Mouse (Mus musculus) embryonic facial prominence, embryonic 11.5 days (tissue): ENCODE results near the gene Acss2. TPM values are rescaled to one million over a fixed set of nuclear protein-coding genes. Genes with fewer than 3 reads are reported as not detected.
A peak's percentile ranks its signal among the peaks of the same experiment; 100 is the strongest.
"Not testable (repeated sequence)": the region's sequence is repeated elsewhere in the genome, so short reads cannot be mapped to it uniquely, and the experiment has no call there.

ENCODE experiments used
- ATAC-seq: fragments of 200-750 bp; cut with Nextera tagmentation; replicated peaks from 2 replicates; pipeline ENCODE4 v1.8.0; 2017; ENCODE audit warnings: low read depth; ENCODE audit not compliant: insufficient number of reproducible peaks, low FRiP score, low TSS enrichment
- DNase-seq: peaks from one replicate; pipeline ENCODE4 v3.0.0-alpha.2; 2015; ENCODE audit warnings: low spot score
- H3K27ac ChIP-seq: fragments of 300-500 bp; sonication (generic); replicated peaks from 2 replicates; pipeline ENCODE4 v1.5.1; 2014; ENCODE audit warnings: mild to moderate bottlenecking, low read depth, low read length, control low read depth
- H3K27me3 ChIP-seq: fragments of 300-500 bp; sonication (generic); 2 replicates; pipeline ENCODE4 v1.6.1; 2014; ENCODE audit warnings: mild to moderate bottlenecking, low read length, moderate library complexity, mixed read lengths; ENCODE audit not compliant: control insufficient read depth, insufficient read depth
- H3K36me3 ChIP-seq: fragments of 300-500 bp; sonication (generic); replicated peaks from 2 replicates; pipeline ENCODE4 v1.6.1; 2014; ENCODE audit warnings: low read depth, mild to moderate bottlenecking, low read length, moderate library complexity, mixed read lengths; ENCODE audit not compliant: control insufficient read depth, insufficient read depth
- H3K4me1 ChIP-seq: fragments of 300-500 bp; sonication (generic); 2 replicates; pipeline ENCODE4 v1.6.1; 2014; ENCODE audit warnings: low read length, mixed read lengths; ENCODE audit not compliant: control insufficient read depth, insufficient read depth
- H3K4me2 ChIP-seq: fragments of 300-500 bp; sonication (generic); 2 replicates; pipeline ENCODE4 v1.6.1; 2014; ENCODE audit warnings: low read depth, mild to moderate bottlenecking, control low read depth, low read length, moderate library complexity
- H3K4me3 ChIP-seq: fragments of 300-500 bp; sonication (generic); 2 replicates; pipeline ENCODE4 v1.5.1; 2014; ENCODE audit warnings: low read depth, low read length, control low read depth
- H3K9ac ChIP-seq: fragments of 300-500 bp; sonication (generic); replicated peaks from 2 replicates; pipeline ENCODE4 v1.6.1; 2014; ENCODE audit warnings: mild to moderate bottlenecking, control low read depth, low read length
- H3K9me3 ChIP-seq: fragments of 300-500 bp; sonication (generic); replicated peaks from 2 replicates; pipeline ENCODE4 v1.6.1; 2016; ENCODE audit warnings: mild to moderate bottlenecking, low read length, inconsistent platforms, mixed read lengths; ENCODE audit not compliant: control insufficient read depth
- WGBS: fragments of 180-500 bp; shearing (Covaris S2); extraction: QIAGEN DNeasy Blood & Tissue Kit; methylation state at CpG from one replicate; pipeline ENCODE4 v1.1.7; 2014; 5-methylcytosine and 5-hydroxymethylcytosine counted together
- polyA plus RNA-seq: library from polyadenylated mRNA; unstranded; fragments of >200 nt; fragmentation: Nextera tagmentation; extraction: Ambion mirVana; gene quantifications from 2 replicates; pipeline ENCODE4 v1.2.1, GENCODE M21; 2014

The Acss2 gene
- polyA plus RNA-seq, 1 experiment from 2014 or later, result 14.3 TPM

- no peak overlapping the region for H3K27ac ChIP-seq
- H3K4me2 ChIP-seq, result no peak overlapping the region
- ATAC-seq (no peak), DNase-seq (no peak)
- no peaks in the 10 kb centered on the region for H3K9me3 ChIP-seq
- 82% methylated on average over 6 of the region's 6 CpGs for WGBS
- no peaks in the 10 kb centered on the region for H3K27me3 ChIP-seq
- H3K36me3 ChIP-seq, result no peaks in the 10 kb centered on the region
- H3K9ac ChIP-seq, result no peak overlapping the region
- H3K4me3 ChIP-seq, result no peak overlapping the region
- no peaks in the 10 kb centered on the region for H3K4me1 ChIP-seq
Observed at GRCm38 (mm10) chr2:155595516-155595915, 77.8 kb downstream of the Acss2 start.

DNA sequence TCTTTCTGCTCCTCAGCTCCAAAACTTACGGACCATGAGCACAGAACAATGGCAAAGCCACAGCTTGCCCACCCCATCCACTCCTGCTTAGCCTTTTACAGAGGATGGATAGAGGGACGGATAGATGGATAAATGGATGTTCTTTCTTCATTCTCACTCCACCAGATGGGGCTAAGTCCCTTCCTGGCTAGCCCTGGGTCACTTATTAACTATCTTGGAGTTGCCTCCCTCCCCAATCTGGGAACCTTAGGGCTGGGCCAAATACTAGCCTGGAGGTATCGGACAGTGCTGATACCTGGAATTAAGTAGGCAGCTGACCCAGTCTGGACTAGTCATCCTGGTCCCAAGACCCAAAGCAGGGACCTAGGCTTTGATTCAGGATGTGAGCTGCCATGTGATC is 86.0 kb downstream of the Acss2 start:
- 64% methylated on average over 3 of the region's 3 CpGs for WGBS
- DNase-seq, result no peak
- Histone ChIP-seq H3K9ac (no peak overlapping the region), H3K27me3 (no peaks in the 10 kb centered on the region), H3K9me3 (no peaks in the 10 kb centered on the region), H3K36me3 (no peaks in the 10 kb centered on the region), H3K4me3 (no peak overlapping the region), H3K27ac (no peak overlapping the region), H3K4me2 (no peak overlapping the region), H3K4me1 (no peaks in the 10 kb centered on the region)
- no peak for ATAC-seq

DNA sequence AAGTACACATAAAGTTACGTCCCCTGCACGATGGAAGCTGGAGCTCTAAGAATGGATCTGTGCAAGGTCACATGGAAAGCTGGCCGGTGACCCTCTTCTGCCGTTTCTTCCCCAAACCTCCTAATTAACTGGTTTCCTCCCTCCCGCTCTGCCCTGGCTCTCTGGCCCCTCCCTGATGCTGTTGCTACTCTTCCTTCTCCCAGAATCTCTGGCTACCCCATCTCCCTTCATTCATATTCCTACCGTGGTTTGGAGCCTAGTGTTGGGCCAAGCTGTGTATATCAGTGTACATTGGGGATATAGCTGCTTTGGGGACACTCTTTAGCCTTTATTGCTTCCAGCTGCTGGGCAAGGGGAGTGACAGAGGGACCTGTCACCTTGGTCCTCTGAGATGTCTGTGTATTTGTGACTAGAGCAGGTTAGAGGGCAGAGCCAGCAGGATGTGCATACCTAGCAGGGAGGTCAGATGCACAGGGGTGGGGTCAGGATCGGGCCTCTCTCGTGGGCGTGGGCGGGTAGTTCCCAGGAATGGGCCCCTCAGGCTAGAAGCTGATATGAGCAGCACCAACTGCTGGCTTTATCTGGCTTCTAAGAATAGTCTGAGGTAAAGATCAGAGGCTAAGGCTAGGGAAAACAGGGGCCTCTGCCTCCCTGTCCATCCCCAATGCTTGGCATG is 87.0 kb downstream of the Acss2 start:
- WGBS, result 20% methylated on average over 10 of the region's 10 CpGs
- Histone ChIP-seq H3K9me3 (no peaks in the 10 kb centered on the region), H3K4me1 (no peaks in the 10 kb centered on the region), H3K27ac (no peak overlapping the region), H3K27me3 (no peaks in the 10 kb centered on the region), H3K36me3 (no peaks in the 10 kb centered on the region), H3K4me2 (no peak overlapping the region), H3K9ac (no peak overlapping the region), H3K4me3 (no peak overlapping the region)
- ATAC-seq (no peak), DNase-seq (no peak)

DNA sequence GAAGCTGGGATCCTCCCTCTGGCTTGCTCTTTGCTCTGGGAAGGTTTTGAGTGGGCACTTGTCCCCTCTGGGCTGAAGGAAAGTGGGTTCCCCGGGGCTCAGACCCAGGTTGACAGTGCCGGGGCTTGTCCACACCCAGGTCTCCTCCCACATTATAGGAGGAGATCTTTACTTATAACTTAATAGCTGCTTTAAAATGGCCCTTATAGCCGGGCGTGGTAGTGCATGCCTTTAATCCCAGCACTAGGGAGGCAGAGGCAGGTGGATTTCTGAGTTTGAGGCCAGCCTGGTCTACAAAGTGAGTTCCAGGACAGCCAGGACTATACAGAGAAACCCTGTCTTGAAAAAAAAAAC is 87.5 kb downstream of the Acss2 start:
- DNase-seq, H3K4me2 ChIP-seq, ATAC-seq, H3K9me3 ChIP-seq, H3K36me3 ChIP-seq, H3K27me3 ChIP-seq, H3K4me1 ChIP-seq, H3K4me3 ChIP-seq, H3K27ac ChIP-seq, H3K9ac ChIP-seq: not testable (repeated sequence)
- WGBS, result 73% methylated on average over 4 of the region's 4 CpGs

DNA sequence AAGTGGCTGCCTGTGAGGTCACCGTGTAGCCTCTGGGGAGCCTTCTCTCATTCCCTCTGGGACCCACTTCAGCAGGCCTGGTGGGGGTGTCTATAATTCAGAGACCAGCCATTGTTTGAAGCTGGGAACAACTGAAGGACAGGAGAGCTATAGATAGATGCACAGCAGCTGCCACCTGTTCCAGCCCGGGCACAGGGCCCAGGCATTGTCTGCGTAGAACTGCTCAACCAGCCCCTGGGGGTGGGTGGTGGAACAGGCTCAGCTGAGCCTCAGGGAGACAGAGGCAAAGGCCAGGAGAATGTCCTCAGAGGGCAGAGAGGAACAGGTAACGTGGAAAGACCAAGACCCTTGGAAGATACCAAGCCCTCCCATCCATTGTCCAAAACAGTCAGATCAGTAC is 88.6 kb downstream of the Acss2 start:
- ATAC-seq, result no peak
- no peaks in the 10 kb centered on the region for H3K36me3 ChIP-seq
- DNase-seq, result no peak
- H3K27me3 ChIP-seq, result no peaks in the 10 kb centered on the region
- WGBS, result 84% methylated on average over 4 of the region's 4 CpGs
- H3K4me2 ChIP-seq, result no peak overlapping the region
- H3K27ac ChIP-seq, result no peak overlapping the region
- H3K4me1 ChIP-seq, result no peaks in the 10 kb centered on the region
- H3K4me3 ChIP-seq, result no peak overlapping the region
- H3K9me3 ChIP-seq, result no peaks in the 10 kb centered on the region
- no peak overlapping the region for H3K9ac ChIP-seq

DNA sequence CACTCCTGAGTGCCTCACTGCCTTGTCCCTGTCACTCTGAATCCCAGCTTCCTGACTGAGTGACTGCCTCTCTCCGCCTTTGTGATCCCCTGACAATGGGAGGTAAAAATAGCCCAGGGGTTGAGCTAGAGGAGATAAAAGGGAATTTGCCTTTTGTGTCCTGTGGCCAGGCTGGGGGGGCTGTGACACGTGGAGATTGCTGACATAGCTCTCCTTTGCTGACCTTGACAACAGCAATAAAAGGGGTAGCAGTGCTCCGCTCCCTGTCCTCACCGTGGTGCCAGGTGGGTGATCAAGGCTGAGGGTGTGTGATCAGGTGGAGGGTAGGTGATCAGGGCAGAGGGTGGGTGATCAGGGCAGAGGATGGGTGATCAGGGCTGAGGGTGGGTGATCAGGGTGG is 93.2 kb downstream of the Acss2 start, which contains the start of gene Myh7b:
TSS of gene Myh7b (plus strand) at position 235 of the 400 bp plus-strand sequence.
- Histone ChIP-seq H3K9me3 (no peaks in the 10 kb centered on the region), H3K4me1 (peaks cover 3% of the 10 kb centered on the region; the same call in 1 of the 2 replicates), H3K9ac (no peak within 1 kb of the TSS), H3K36me3 (no peaks in the 10 kb centered on the region), H3K27me3 (no peaks in the 10 kb centered on the region), H3K4me2 (no peak within 1 kb of the TSS), H3K27ac (no peak within 1 kb of the TSS), H3K4me3 (no peak within 1 kb of the TSS)
- WGBS, result 39% methylated on average over 4 of the region's 4 CpGs
- DNase-seq (no peak), ATAC-seq (no peak)

- no peak for DNase-seq
- peaks cover 3% of the 10 kb centered on the region; the same call in 1 of the 2 replicates for H3K4me1 ChIP-seq
- no peak overlapping the region for H3K9ac ChIP-seq
- H3K36me3 ChIP-seq, result no peaks in the 10 kb centered on the region
- H3K4me2 ChIP-seq, result no peak overlapping the region
- WGBS, result 87% methylated on average over 9 of the region's 9 CpGs
- no peak overlapping the region for H3K27ac ChIP-seq
- H3K9me3 ChIP-seq, result no peaks in the 10 kb centered on the region
- no peak for ATAC-seq
- no peak overlapping the region for H3K4me3 ChIP-seq
- H3K27me3 ChIP-seq, result no peaks in the 10 kb centered on the region
Observed at GRCm38 (mm10) chr2:155611834-155612550, 94.2 kb downstream of the Acss2 start.

- no peaks in the 10 kb centered on the region for H3K9me3 ChIP-seq
- peak; percentile 87 for ATAC-seq
- DNase-seq, result peak; percentile 66
- H3K4me1 ChIP-seq, result peaks cover 3% of the 10 kb centered on the region; the same call in 1 of the 2 replicates
- H3K4me3 ChIP-seq, result peak overlapping the region; percentile 17
- WGBS, result 2% methylated on average over 20 of the region's 20 CpGs
- no peak overlapping the region; the same call in 1 of the 2 replicates for H3K9ac ChIP-seq
- H3K27ac ChIP-seq, result no peak overlapping the region
- H3K4me2 ChIP-seq, result peak overlapping the region; percentile 44
- no peaks in the 10 kb centered on the region for H3K27me3 ChIP-seq
- H3K36me3 ChIP-seq, result no peaks in the 10 kb centered on the region
Observed at GRCm38 (mm10) chr2:155613326-155613755, 95.6 kb downstream of the Acss2 start.
